Mouse (Mus musculus) adrenal gland, postnatal 14 days (tissue): ENCODE data around the gene Uhrf2. TPM values are rescaled to one million over a fixed set of nuclear protein-coding genes. Genes with fewer than 3 reads are reported as not detected.

Source experiments
- DNase-seq: peaks from one replicate; pipeline ENCODE4 v3.0.0; 2021; ENCODE audit warnings: mixed read lengths
- total RNA-seq: library from RNA; stranded (reverse); gene quantifications from 2 replicates; pipeline ENCODE4 v1.2.3, GENCODE M21; 2021

The Uhrf2 gene
- total RNA-seq, 1 experiment from 2014 or later: 42.1 TPM

GRCm38 (mm10) chr19:30050584-30050983 lies 20.3 kb downstream of the Uhrf2 start:
- no peak for DNase-seq

- DNase-seq: no peak
These were observed 21.2 kb downstream of the Uhrf2 start for GRCm38 (mm10) chr19:30051479-30051878.

GRCm38 (mm10) chr19:30054218-30054617 lies 23.9 kb downstream of the Uhrf2 start:
- no peak for DNase-seq

- DNase-seq: no peak
These were observed 35.5 kb downstream of the Uhrf2 start for GRCm38 (mm10) chr19:30065797-30066196.

GRCm38 (mm10) chr19:30090163-30090562 lies 59.9 kb downstream of the Uhrf2 start:
- no peak for DNase-seq

- DNase-seq: no peak
These were observed 61.5 kb downstream of the Uhrf2 start for GRCm38 (mm10) chr19:30091644-30092295.

GRCm38 (mm10) chr19:30096186-30096585 lies 65.9 kb downstream of the Uhrf2 start:
- DNase-seq: peak; percentile 21

GRCm38 (mm10) chr19:30097039-30097438 lies 66.7 kb downstream of the Uhrf2 start:
- no peak for DNase-seq

- DNase-seq: no peak
These were observed 70.3 kb downstream of the Uhrf2 start for GRCm38 (mm10) chr19:30100571-30100970.

- no peak for DNase-seq
These were observed 72.3 kb downstream of the Uhrf2 start for GRCm38 (mm10) chr19:30102620-30103019.

GRCm38 (mm10) chr19:30105045-30105842 lies 74.9 kb downstream of the Uhrf2 start:
- DNase-seq: no peak

- DNase-seq: no peak
These were observed 77.0 kb downstream of the Uhrf2 start for GRCm38 (mm10) chr19:30107221-30107845.

- no peak for DNase-seq
These were observed 78.3 kb downstream of the Uhrf2 start for GRCm38 (mm10) chr19:30108616-30109015.

- DNase-seq: no peak
These were observed 78.8 kb downstream of the Uhrf2 start for GRCm38 (mm10) chr19:30109122-30109521.

- DNase-seq: no peak
These were observed 81.1 kb downstream of the Uhrf2 start for GRCm38 (mm10) chr19:30111421-30111820.

- no peak for DNase-seq
These were observed 82.8 kb downstream of the Uhrf2 start for GRCm38 (mm10) chr19:30112961-30113688.

- DNase-seq: peak; percentile 23
These were observed 84.7 kb downstream of the Uhrf2 start for GRCm38 (mm10) chr19:30114919-30115441.

GRCm38 (mm10) chr19:30115606-30116005 lies 85.3 kb downstream of the Uhrf2 start:
- DNase-seq: no peak

- no peak for DNase-seq
These were observed 86.9 kb downstream of the Uhrf2 start for GRCm38 (mm10) chr19:30117241-30117640.

- no peak for DNase-seq
These were observed 87.5 kb downstream of the Uhrf2 start for GRCm38 (mm10) chr19:30117775-30118174.

GRCm38 (mm10) chr19:30118344-30119312 lies 88.3 kb downstream of the Uhrf2 start:
- no peak for DNase-seq
